Mouse (Mus musculus) midbrain, embryonic 16.5 days (tissue): Measurements from ENCODE around the gene Eml2. TPM values are rescaled to one million over a fixed set of nuclear protein-coding genes. Genes with fewer than 3 reads are reported as not detected.

Source experiments
- ATAC-seq: fragments of 200-750 bp; cut with Nextera tagmentation; 2 replicates; pipeline ENCODE4 v1.8.0; 2017; ENCODE audit warnings: moderate TSS enrichment
- H3K27ac ChIP-seq: fragments of 300-500 bp; sonication (generic); 2 replicates; pipeline ENCODE4 v1.5.1; 2014; ENCODE audit warnings: mild to moderate bottlenecking, low read length, mixed read lengths
- H3K27me3 ChIP-seq: fragments of 300-500 bp; sonication (generic); 2 replicates; pipeline ENCODE4 v1.6.1; 2014; ENCODE audit warnings: low read depth, low read length, mixed read lengths; ENCODE audit not compliant: control insufficient read depth, insufficient read depth
- H3K36me3 ChIP-seq: fragments of 300-500 bp; sonication (generic); 2 replicates; pipeline ENCODE4 v1.6.1; 2014; ENCODE audit warnings: mild to moderate bottlenecking, low read length, moderate library complexity, mixed read lengths; ENCODE audit not compliant: control insufficient read depth, insufficient read depth
- H3K4me1 ChIP-seq: fragments of 300-500 bp; sonication (generic); 2 replicates; pipeline ENCODE4 v1.6.1; 2014; ENCODE audit warnings: mild to moderate bottlenecking, low read length, mixed read lengths; ENCODE audit not compliant: control insufficient read depth, insufficient read depth
- H3K4me2 ChIP-seq: fragments of 300-500 bp; sonication (generic); 2 replicates; pipeline ENCODE4 v1.6.1; 2014; ENCODE audit warnings: mild to moderate bottlenecking, low read length, mixed read lengths
- H3K4me3 ChIP-seq: fragments of 300-500 bp; sonication (generic); 2 replicates; pipeline ENCODE4 v1.5.1; 2014; ENCODE audit warnings: low read depth, mild to moderate bottlenecking, low read length, moderate library complexity, mixed read lengths
- H3K9ac ChIP-seq: fragments of 300-500 bp; sonication (generic); 2 replicates; pipeline ENCODE4 v1.6.1; 2014; ENCODE audit warnings: low read depth, low read length, mixed read lengths
- H3K9me3 ChIP-seq: fragments of 300-500 bp; sonication (generic); replicated peaks from 2 replicates; pipeline ENCODE4 v1.6.1; 2014; ENCODE audit warnings: mild to moderate bottlenecking, low read length, mixed read lengths; ENCODE audit not compliant: control insufficient read depth, poor library complexity, severe bottlenecking
- WGBS: fragments of 180-500 bp; shearing (Covaris S2); extraction: QIAGEN DNeasy Blood & Tissue Kit; methylation state at CpG from one replicate; pipeline ENCODE4 v1.1.7; 2014; 5-methylcytosine and 5-hydroxymethylcytosine counted together
- polyA plus RNA-seq: library from polyadenylated mRNA; unstranded; fragments of >200 nt; fragmentation: Nextera tagmentation; extraction: Ambion mirVana; gene quantifications from 2 replicates; pipeline ENCODE4 v1.2.1, GENCODE M21; 2015

The Eml2 gene
- polyA plus RNA-seq, 1 experiment from 2014 or later: 10.6 TPM

DNA sequence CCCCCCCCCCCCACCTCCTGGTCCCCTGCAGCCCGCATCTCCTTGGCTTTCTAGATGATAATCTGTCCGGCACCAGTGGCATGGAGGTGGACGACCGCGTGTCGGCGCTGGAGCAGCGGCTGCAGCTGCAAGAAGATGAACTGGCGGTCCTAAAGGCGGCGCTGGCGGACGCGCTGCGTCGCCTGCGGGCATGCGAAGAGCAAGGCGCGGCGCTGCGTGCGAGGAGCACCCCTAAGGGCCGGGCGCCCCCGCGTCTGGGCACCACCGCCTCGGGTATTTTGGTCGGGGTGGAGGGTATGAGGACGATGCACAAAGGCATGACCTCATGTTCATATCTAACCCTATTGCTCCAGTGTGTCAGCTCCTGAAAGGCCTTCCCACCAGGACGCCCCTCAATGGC lies 3.0 kb downstream of the Eml2 start:
- Histone ChIP-seq H3K27me3 (peaks cover 3% of the 10 kb centered on the region), H3K4me2 (peak overlapping the region; percentile 74), H3K27ac (no peak overlapping the region), H3K9ac (peak overlapping the region; percentile 49), H3K9me3 (no peaks in the 10 kb centered on the region), H3K4me1 (peaks cover 29% of the 10 kb centered on the region), H3K36me3 (peaks cover 15% of the 10 kb centered on the region), H3K4me3 (peak overlapping the region; percentile 58)
- ATAC-seq: no peak
- WGBS: 1% methylated on average over 31 of the region's 32 CpGs

DNA sequence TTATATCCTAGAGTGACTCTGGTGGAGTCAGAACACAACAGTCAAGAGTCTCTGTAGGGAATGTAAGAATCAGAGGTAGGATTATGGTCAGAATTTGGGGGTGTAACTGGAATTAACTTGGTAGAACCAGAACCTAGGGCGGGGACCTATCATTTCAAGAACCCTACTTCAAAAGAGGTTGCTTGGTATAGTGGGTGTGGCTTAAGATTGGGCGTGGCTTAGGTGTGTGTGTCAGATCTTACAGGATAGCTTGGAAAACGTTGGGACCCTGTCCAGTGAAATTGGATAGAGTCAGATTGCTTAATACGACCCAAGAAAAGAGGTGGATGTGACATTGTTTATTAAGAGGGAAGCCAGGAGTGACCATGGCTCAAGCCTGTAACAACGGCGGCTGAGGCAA lies 3.7 kb downstream of the Eml2 start:
- H3K36me3 ChIP-seq: peaks cover 15% of the 10 kb centered on the region
- no peaks in the 10 kb centered on the region for H3K9me3 ChIP-seq
- peaks cover 3% of the 10 kb centered on the region for H3K27me3 ChIP-seq
- H3K4me2 ChIP-seq: peak overlapping the region; percentile 74; the same call in 1 of the 2 replicates
- no peak overlapping the region for H3K9ac ChIP-seq
- H3K4me3 ChIP-seq: no peak overlapping the region
- ATAC-seq: no peak
- 49% methylated on average over 6 of the region's 6 CpGs for WGBS
- no peak overlapping the region for H3K27ac ChIP-seq
- peaks cover 29% of the 10 kb centered on the region for H3K4me1 ChIP-seq

DNA sequence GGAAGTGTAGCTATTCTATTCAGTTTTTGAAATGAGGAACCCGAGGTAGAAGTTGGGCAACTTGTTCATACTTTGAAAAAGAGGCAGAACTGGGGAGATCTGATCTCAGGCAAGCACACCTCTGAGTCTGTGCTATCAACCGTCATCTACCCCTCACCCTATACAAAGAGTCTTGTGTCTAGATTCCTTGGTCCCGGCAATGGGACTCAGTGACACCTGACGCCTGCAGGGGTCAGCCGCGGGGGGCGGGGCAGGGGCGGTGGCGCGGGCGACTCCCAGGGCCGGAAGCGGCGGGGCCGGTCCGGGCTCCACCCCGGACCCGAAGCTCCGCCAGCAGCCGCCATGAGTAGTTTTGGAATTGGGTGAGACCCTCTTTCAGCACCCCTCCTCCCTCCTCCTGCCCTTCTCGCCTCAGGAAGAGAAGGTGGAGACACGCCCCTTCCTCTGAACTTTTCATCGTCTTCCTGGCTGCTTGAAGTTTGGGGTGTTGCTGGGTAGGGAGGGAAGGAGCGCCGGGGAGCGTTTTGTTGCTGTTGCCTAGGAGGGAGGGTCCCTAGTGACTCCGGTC lies 4.7 kb downstream of the Eml2 start:
- no peak for ATAC-seq
- WGBS: 6% methylated on average over 26 of the region's 27 CpGs
- Histone ChIP-seq H3K4me2 (peak overlapping the region; percentile 31), H3K27me3 (peaks cover 3% of the 10 kb centered on the region), H3K4me3 (peak overlapping the region; percentile 28), H3K4me1 (peaks cover 29% of the 10 kb centered on the region), H3K27ac (no peak overlapping the region), H3K9ac (0 out of 2 replicates have a peak overlapping the region, but pooled peaks have one; percentile 22), H3K9me3 (no peaks in the 10 kb centered on the region), H3K36me3 (peaks cover 15% of the 10 kb centered on the region)

DNA sequence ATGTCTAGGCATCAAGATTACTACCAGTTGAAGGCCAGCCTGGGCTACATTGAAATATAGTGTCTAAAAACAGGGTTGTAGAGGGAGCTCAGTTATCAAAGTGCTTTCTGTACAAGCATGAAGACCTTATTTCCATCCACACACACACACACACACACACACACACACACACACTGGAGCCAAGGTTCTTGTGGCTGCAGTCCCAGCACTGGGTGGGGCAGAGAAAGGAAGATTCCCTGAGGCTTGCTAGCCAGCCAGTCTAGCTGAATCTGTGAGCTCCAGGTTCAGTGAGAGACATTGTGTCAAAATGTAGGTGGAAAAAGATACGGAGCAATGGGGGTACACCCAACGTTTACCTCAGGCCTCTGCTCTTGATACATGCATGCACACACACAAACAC lies 8.0 kb downstream of the Eml2 start:
- H3K9me3 ChIP-seq: no peaks in the 10 kb centered on the region
- no peak overlapping the region for H3K9ac ChIP-seq
- no peak for ATAC-seq
- peaks cover 7% of the 10 kb centered on the region; the same call in 1 of the 2 replicates for H3K4me1 ChIP-seq
- peaks cover 3% of the 10 kb centered on the region for H3K27me3 ChIP-seq
- 80% methylated on average over 2 of the region's 2 CpGs for WGBS
- no peak overlapping the region for H3K4me2 ChIP-seq
- H3K27ac ChIP-seq: no peak overlapping the region
- peaks cover 17% of the 10 kb centered on the region for H3K36me3 ChIP-seq
- no peak overlapping the region for H3K4me3 ChIP-seq

DNA sequence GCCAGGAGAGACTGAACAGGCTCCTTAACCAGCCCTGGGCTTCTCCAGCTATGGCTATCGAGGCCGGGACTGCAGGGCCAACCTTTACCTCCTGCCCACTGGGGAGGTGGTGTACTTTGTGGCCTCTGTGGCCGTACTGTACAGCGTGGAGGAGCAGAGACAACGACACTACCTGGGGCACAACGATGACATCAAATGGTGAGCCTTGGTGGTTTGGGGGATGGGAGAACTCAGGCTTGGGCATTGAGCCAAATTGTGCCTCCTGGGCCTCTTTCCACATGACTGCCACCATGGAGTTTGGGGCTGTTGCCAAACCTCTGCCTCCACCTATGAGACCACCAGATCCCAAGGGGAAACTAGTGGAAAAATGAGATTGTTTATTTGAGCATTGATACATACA lies 8.5 kb downstream of the Eml2 start:
- peaks cover 4% of the 10 kb centered on the region; the same call in 1 of the 2 replicates for H3K4me1 ChIP-seq
- H3K27ac ChIP-seq: peak overlapping the region; percentile 19; the same call in 1 of the 2 replicates
- no peak overlapping the region for H3K4me3 ChIP-seq
- no peak overlapping the region for H3K9ac ChIP-seq
- no peaks in the 10 kb centered on the region for H3K9me3 ChIP-seq
- no peak for ATAC-seq
- H3K27me3 ChIP-seq: peaks cover 3% of the 10 kb centered on the region
- peaks cover 18% of the 10 kb centered on the region for H3K36me3 ChIP-seq
- no peak overlapping the region for H3K4me2 ChIP-seq
- WGBS: 62% methylated on average over 6 of the region's 6 CpGs

DNA sequence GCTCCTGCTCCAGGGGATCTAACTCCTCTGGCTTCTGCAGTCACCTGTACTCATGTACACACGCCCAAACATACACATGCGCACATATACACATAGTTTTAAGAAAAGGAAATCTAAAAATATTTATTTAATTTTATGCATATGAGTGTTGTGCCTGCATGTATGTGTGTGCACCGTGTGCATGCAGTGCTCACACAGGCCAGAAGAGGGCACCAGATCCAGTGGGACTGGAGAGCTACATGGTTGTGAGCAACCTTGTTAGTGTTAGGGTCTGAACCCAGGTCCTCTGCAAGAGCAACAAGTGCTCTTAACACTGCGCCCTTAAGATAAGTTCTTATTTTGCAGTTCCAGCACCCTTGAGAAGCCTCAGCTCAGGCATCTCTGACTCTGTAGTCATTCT lies 18.5 kb downstream of the Eml2 start:
- no peak for ATAC-seq
- Histone ChIP-seq H3K9me3 (0 out of 2 replicates have a peak, but pooled peaks cover 2% of the 10 kb centered on the region), H3K9ac (no peak overlapping the region), H3K27ac (no peak overlapping the region), H3K4me1 (no peaks in the 10 kb centered on the region), H3K4me2 (no peak overlapping the region), H3K36me3 (peaks cover 50% of the 10 kb centered on the region), H3K4me3 (no peak overlapping the region), H3K27me3 (no peaks in the 10 kb centered on the region)
- over 99% methylated on average over 4 of the region's 4 CpGs for WGBS

DNA sequence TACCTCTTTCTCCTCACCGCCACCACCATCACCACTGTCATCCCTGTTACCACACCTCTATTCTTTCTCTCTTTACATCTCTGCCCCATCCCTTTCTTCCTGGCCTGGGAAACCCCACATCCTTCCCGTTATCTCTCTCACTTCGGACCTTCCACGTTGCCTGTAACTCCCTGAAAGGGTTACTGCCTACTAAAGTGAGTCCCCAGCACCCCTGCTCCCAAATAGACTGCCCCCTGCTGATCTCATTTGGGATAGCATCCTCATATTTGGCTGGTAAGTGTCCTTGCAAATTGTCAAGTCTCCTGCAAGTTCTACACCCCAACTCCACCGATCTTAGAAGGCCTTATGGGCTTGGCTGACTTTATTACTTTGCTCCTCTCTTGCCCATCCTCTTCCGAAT lies 20.5 kb downstream of the Eml2 start:
- peaks cover 43% of the 10 kb centered on the region for H3K36me3 ChIP-seq
- no peak overlapping the region for H3K9ac ChIP-seq
- H3K4me1 ChIP-seq: no peaks in the 10 kb centered on the region
- no peak overlapping the region for H3K27ac ChIP-seq
- no peak overlapping the region for H3K4me2 ChIP-seq
- H3K27me3 ChIP-seq: no peaks in the 10 kb centered on the region
- 70% methylated on average over 6 of the region's 6 CpGs for WGBS
- 0 out of 2 replicates have a peak, but pooled peaks cover 2% of the 10 kb centered on the region for H3K9me3 ChIP-seq
- no peak overlapping the region for H3K4me3 ChIP-seq
- no peak for ATAC-seq

DNA sequence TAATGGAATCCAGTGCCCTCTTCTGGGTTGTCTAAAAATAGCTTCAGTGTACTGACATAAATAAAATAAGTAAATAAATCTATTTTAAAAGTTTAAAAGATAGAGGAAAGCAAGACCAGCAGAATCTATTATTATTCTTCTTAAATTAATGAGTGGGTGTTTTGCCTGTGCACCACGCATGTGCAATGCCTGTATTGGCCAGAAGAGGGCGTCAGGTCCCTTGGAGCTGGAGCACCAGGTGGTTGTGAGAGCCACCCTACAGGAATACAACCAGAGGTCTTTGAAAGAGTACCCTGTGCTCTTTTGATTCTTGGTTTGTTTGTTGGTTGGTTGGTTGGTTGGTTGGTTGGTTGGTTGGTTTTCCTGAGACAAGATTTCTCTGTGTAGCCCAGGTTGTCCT lies 21.8 kb downstream of the Eml2 start:
- H3K27me3 ChIP-seq: no peaks in the 10 kb centered on the region
- H3K9me3 ChIP-seq: 0 out of 2 replicates have a peak, but pooled peaks cover 2% of the 10 kb centered on the region
- 21% methylated on average over 2 of the region's 2 CpGs for WGBS
- no peak overlapping the region for H3K4me3 ChIP-seq
- no peak for ATAC-seq
- no peak overlapping the region for H3K27ac ChIP-seq
- no peak overlapping the region for H3K9ac ChIP-seq
- H3K4me1 ChIP-seq: no peaks in the 10 kb centered on the region
- peaks cover 39% of the 10 kb centered on the region for H3K36me3 ChIP-seq
- no peak overlapping the region for H3K4me2 ChIP-seq

DNA sequence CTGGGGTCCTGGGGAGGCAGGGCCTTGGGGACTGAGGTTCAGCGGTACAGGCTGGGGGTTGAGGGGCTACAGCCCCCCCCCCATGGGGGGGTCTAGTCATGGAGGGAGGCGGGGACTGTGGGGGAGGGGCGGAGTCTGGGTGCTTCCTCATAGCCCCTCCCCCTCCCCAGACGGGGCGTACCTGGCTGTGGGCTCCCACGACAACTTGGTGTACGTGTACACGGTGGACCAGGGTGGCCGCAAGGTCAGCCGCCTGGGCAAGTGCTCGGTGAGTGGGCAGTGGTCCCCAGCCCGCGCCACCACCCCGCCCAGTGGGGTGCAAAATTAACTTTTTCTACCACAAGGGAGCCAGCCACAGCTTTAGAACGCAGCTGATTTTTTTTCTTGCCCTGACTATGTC lies 25.4 kb downstream of the Eml2 start:
- Histone ChIP-seq H3K4me1 (no peaks in the 10 kb centered on the region), H3K4me2 (no peak overlapping the region), H3K4me3 (no peak overlapping the region), H3K9ac (no peak overlapping the region), H3K27ac (no peak overlapping the region), H3K36me3 (peaks cover 29% of the 10 kb centered on the region), H3K27me3 (no peaks in the 10 kb centered on the region), H3K9me3 (no peaks in the 10 kb centered on the region)
- ATAC-seq: 0 out of 2 replicates have a peak, but pooled peaks have one; percentile 50
- WGBS: 75% methylated on average over 13 of the region's 15 CpGs
